Mouse (Mus musculus): Measurements from ENCODE around the gene Fahd2a.

- TF ChIP-seq CTCF (IDR thresholded peaks at IDR 0.05 in 2 of 3, conservative IDR thresholded peaks at IDR 0.05 in 1 of 3; ENCODE audit: control insufficient read depth in 1 of 3, insufficient read depth in 1 of 3, low read depth in 2 of 3, low read length in 3 of 3, poor library complexity in 1 of 3, severe bottlenecking in 1 of 3), result no peak
- TF ChIP-seq ZKSCAN1 (IDR thresholded peaks at IDR 0.05; ENCODE audit: low read depth, low read length), result no peak
- TF ChIP-seq USF1 (IDR thresholded peaks at IDR 0.05; ENCODE audit: low read depth, low read length), result no peak
- no peak; a peak in 1 of 4 replicates for TF ChIP-seq POLR2A (IDR thresholded peaks at IDR 0.05; ENCODE audit: control insufficient read depth in 1 of 2, insufficient read depth in 1 of 2, low read depth in 1 of 2, low read length in 2 of 2, poor library complexity in 1 of 2)
- no peak for TF ChIP-seq E2F4 (IDR thresholded peaks at IDR 0.05; ENCODE audit: borderline replicate concordance, low read depth, low read length)
- no peak for TF ChIP-seq RAD21 (IDR thresholded peaks at IDR 0.05; ENCODE audit: low read depth, low read length)
- TF ChIP-seq TBP (IDR thresholded peaks at IDR 0.05; ENCODE audit: low read depth, low read length), result no peak
- TF ChIP-seq HCFC1 (IDR thresholded peaks at IDR 0.05; ENCODE audit: low read depth, low read length), result no peak
- no peak for TF ChIP-seq NRF1 (IDR thresholded peaks at IDR 0.05; ENCODE audit: insufficient read depth, low read depth, low read length, poor library complexity, severe bottlenecking)
- no peak for TF ChIP-seq ZMIZ1 (IDR thresholded peaks at IDR 0.05; ENCODE audit: low read depth, low read length)
- no peak for TF ChIP-seq GATA1 (IDR thresholded peaks at IDR 0.05; ENCODE audit: low read depth, low read length)
- TF ChIP-seq EP300 (IDR thresholded peaks at IDR 0.05; ENCODE audit: low read depth in 1 of 2, low read length in 2 of 2), result no peak
- TF ChIP-seq TCF12 (IDR thresholded peaks at IDR 0.05; ENCODE audit: low read depth, low read length), result no peak
- no peak for TF ChIP-seq MYC (IDR thresholded peaks at IDR 0.05; ENCODE audit: low read depth, low read length)
These were observed 37.6 kb upstream of the Fahd2a start for GRCm38 (mm10) chr2:127481841-127482532.

All from MEL (cell line).